Mouse (Mus musculus): ENCODE results near the gene Aqp7. TPM values are rescaled to one million over a fixed set of nuclear protein-coding genes. Genes with fewer than 3 reads are reported as not detected.

The Aqp7 gene
- polyA plus RNA-seq, 1 experiment: 21.5 TPM

DNA sequence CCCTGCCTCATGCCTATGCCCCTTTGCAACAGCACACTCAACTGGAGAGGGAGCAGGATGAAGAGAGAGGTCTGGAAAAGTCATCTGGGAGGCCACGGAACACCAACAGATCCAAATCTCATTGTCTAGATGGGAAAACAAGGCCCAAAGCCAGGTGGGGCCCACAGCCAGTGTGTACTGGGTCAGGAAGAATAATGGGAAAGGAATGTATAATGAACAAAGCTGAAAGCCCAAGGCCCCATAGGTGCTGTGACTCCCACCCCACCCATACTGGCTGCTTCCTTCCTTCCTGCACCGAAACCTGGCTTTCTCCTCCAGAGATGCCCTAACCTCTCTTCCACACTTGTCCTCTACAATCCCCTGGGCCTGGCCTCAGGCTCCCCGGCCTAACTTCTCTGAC lies 16.7 kb downstream of the Aqp7 start:
- Histone ChIP-seq H3K27me3 (ENCODE audit: control insufficient read depth, insufficient read depth, low read length) (no peaks in the 10 kb centered on the region), H3K4me1 (ENCODE audit: control insufficient read depth, insufficient read depth, insufficient read length, low read length) (peaks cover 13% of the 10 kb centered on the region), H3K4me3 (ENCODE audit: low read depth, low read length) (no peak overlapping the region), H3K27ac (ENCODE audit: insufficient read depth, low read depth, low read length) (no peak overlapping the region), H3K36me3 (ENCODE audit: control insufficient read depth, insufficient read depth, low read length) (peaks cover under 1% of the 10 kb centered on the region; the same call in 1 of the 2 replicates)
- TF ChIP-seq CTCF (IDR thresholded peaks at IDR 0.05; ENCODE audit: extremely low read depth, insufficient read length, insufficient replicate concordance, low read depth, low read length) (no peak), POLR2A (IDR thresholded peaks at IDR 0.05; ENCODE audit: low read depth, low read length) (no peak)
- 73% methylated on average over 3 of the region's 3 CpGs for WGBS

GRCm38 (mm10) chr4:41029372-41029771 lies 18.6 kb downstream of the Aqp7 start:
- Histone ChIP-seq H3K36me3 (ENCODE audit: control insufficient read depth, insufficient read depth, low read length) (peaks cover 13% of the 10 kb centered on the region), H3K4me1 (ENCODE audit: control insufficient read depth, insufficient read depth, insufficient read length, low read length) (peaks cover 16% of the 10 kb centered on the region), H3K4me3 (ENCODE audit: low read depth, low read length) (no peak overlapping the region), H3K27ac (ENCODE audit: insufficient read depth, low read depth, low read length) (no peak overlapping the region), H3K27me3 (ENCODE audit: control insufficient read depth, insufficient read depth, low read length) (no peaks in the 10 kb centered on the region)
- 95% methylated on average over 5 of the region's 5 CpGs for WGBS
- TF ChIP-seq POLR2A (IDR thresholded peaks at IDR 0.05; ENCODE audit: low read depth, low read length) (no peak), CTCF (IDR thresholded peaks at IDR 0.05; ENCODE audit: extremely low read depth, insufficient read length, insufficient replicate concordance, low read depth, low read length) (no peak)

- 70% methylated on average over 4 of the region's 4 CpGs for WGBS
- peaks cover 16% of the 10 kb centered on the region for H3K4me1 ChIP-seq (ENCODE audit: control insufficient read depth, insufficient read depth, insufficient read length, low read length)
- TF ChIP-seq POLR2A (IDR thresholded peaks at IDR 0.05; ENCODE audit: low read depth, low read length): no peak
- H3K4me3 ChIP-seq (ENCODE audit: low read depth, low read length): no peak overlapping the region
- H3K27ac ChIP-seq (ENCODE audit: insufficient read depth, low read depth, low read length): peak overlapping the region; percentile 51; the same call in 1 of the 2 replicates
- no peaks in the 10 kb centered on the region for H3K27me3 ChIP-seq (ENCODE audit: control insufficient read depth, insufficient read depth, low read length)
- H3K36me3 ChIP-seq (ENCODE audit: control insufficient read depth, insufficient read depth, low read length): peaks cover 22% of the 10 kb centered on the region
Observed at GRCm38 (mm10) chr4:41028272-41028671, 19.7 kb downstream of the Aqp7 start.

- no peak for TF ChIP-seq CTCF (IDR thresholded peaks at IDR 0.05; ENCODE audit: extremely low read depth, insufficient read length, insufficient replicate concordance, low read depth, low read length)
- no peak for TF ChIP-seq POLR2A (IDR thresholded peaks at IDR 0.05; ENCODE audit: low read depth, low read length)
- peak overlapping the region; percentile 51; the same call in 1 of the 2 replicates for H3K27ac ChIP-seq (ENCODE audit: insufficient read depth, low read depth, low read length)
- peaks cover 16% of the 10 kb centered on the region for H3K4me1 ChIP-seq (ENCODE audit: control insufficient read depth, insufficient read depth, insufficient read length, low read length)
- no peaks in the 10 kb centered on the region for H3K27me3 ChIP-seq (ENCODE audit: control insufficient read depth, insufficient read depth, low read length)
- peaks cover 25% of the 10 kb centered on the region for H3K36me3 ChIP-seq (ENCODE audit: control insufficient read depth, insufficient read depth, low read length)
- 26% methylated on average over 3 of the region's 3 CpGs for WGBS
- no peak overlapping the region for H3K4me3 ChIP-seq (ENCODE audit: low read depth, low read length)
Observed at GRCm38 (mm10) chr4:41027872-41028271, 20.1 kb downstream of the Aqp7 start.

DNA sequence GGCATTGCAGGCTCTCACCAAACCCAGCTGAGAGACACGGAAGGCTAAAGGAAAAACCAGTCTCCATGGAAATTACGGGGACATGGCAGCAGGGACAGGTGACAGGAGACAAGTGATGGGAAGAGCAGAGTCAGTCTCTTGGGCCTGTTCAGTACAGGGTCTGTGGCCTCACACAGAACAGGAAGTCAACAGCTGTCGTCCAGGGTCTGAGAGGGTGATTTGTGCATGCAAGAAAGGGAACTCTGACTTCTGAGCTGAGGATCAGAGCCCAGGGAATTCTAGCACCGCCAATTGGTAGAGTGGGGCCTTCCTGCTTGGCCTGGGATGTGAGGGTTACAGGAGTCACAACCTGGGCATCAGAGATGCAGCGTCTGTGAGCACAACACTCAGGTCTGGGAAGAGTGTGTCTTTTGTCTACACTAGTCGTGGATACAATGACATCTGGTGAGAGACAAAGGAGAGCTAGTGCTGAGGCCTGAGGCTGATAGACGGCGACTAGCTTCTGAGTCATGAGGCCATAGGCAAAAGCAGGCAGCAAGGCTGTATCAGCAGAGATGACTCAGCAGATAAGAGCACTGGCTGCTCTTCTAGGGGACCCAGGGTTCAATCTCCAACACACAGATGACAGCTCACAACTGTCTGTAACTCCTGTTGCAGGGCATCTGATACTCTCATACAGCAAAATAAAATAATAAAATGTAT lies 21.7 kb downstream of the Aqp7 start:
- 70% methylated on average over 8 of the region's 8 CpGs for WGBS
- Histone ChIP-seq H3K27ac (ENCODE audit: insufficient read depth, low read depth, low read length) (peak overlapping the region; percentile 61; the same call in 1 of the 2 replicates), H3K36me3 (ENCODE audit: control insufficient read depth, insufficient read depth, low read length) (peaks cover 35% of the 10 kb centered on the region), H3K4me3 (ENCODE audit: low read depth, low read length) (no peak overlapping the region), H3K4me1 (ENCODE audit: control insufficient read depth, insufficient read depth, insufficient read length, low read length) (peaks cover 16% of the 10 kb centered on the region), H3K27me3 (ENCODE audit: control insufficient read depth, insufficient read depth, low read length) (no peaks in the 10 kb centered on the region)
- TF ChIP-seq POLR2A (IDR thresholded peaks at IDR 0.05; ENCODE audit: low read depth, low read length) (no peak), CTCF (IDR thresholded peaks at IDR 0.05; ENCODE audit: extremely low read depth, insufficient read length, insufficient replicate concordance, low read depth, low read length) (no peak)

DNA sequence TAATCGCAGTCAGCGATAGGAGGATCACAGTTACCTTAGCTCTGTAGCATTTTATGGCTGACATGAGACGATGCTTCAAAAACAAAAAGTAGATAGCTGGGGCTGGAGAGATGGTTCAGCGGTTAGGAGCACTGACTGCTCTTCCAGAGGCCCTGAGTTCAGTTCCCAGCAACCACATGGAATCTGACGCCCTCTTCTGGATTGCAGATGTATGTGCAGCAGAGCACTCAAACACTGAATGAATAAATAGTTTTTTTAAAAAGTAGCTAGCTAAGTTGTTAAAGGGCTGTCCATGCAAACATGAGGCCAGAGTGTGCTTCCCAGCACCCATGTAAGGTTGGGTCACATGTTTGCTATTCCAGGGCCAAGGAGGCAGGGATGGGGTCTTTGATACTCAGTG lies 26.8 kb downstream of the Aqp7 start:
- Histone ChIP-seq H3K27ac (ENCODE audit: insufficient read depth, low read depth, low read length) (no peak overlapping the region), H3K4me3 (ENCODE audit: low read depth, low read length) (no peak overlapping the region), H3K4me1 (ENCODE audit: control insufficient read depth, insufficient read depth, insufficient read length, low read length) (peaks cover 1% of the 10 kb centered on the region; the same call in 1 of the 2 replicates), H3K27me3 (ENCODE audit: control insufficient read depth, insufficient read depth, low read length) (no peaks in the 10 kb centered on the region), H3K36me3 (ENCODE audit: control insufficient read depth, insufficient read depth, low read length) (peaks cover 49% of the 10 kb centered on the region)
- no peak for TF ChIP-seq POLR2A (IDR thresholded peaks at IDR 0.05; ENCODE audit: low read depth, low read length)
- peak; percentile 31; the same call in 1 of the 2 replicates for TF ChIP-seq CTCF (IDR thresholded peaks at IDR 0.05; ENCODE audit: extremely low read depth, insufficient read length, insufficient replicate concordance, low read depth, low read length)
- 89% methylated on average over 5 of the region's 5 CpGs for WGBS

- WGBS: 96% methylated on average over 5 of the region's 5 CpGs
- TF ChIP-seq CTCF (IDR thresholded peaks at IDR 0.05; ENCODE audit: extremely low read depth, insufficient read length, insufficient replicate concordance, low read depth, low read length) (no peak), POLR2A (IDR thresholded peaks at IDR 0.05; ENCODE audit: low read depth, low read length) (no peak)
- H3K36me3 ChIP-seq (ENCODE audit: control insufficient read depth, insufficient read depth, low read length): peaks cover 36% of the 10 kb centered on the region
- H3K4me3 ChIP-seq (ENCODE audit: low read depth, low read length): no peak overlapping the region
- no peak overlapping the region for H3K27ac ChIP-seq (ENCODE audit: insufficient read depth, low read depth, low read length)
- H3K4me1 ChIP-seq (ENCODE audit: control insufficient read depth, insufficient read depth, insufficient read length, low read length): no peaks in the 10 kb centered on the region
- no peaks in the 10 kb centered on the region for H3K27me3 ChIP-seq (ENCODE audit: control insufficient read depth, insufficient read depth, low read length)
Observed at GRCm38 (mm10) chr4:41015798-41016197, 32.1 kb downstream of the Aqp7 start.
